In genomic region chr10:66931505-66931904, GRCm38 (mm10) we compare ENCODE assay signal across 10 mouse cellular contexts.
DNase-seq lines count a peak whose midpoint lies in the region; ATAC-seq and TF ChIP-seq lines count a peak whose summit lies in the region.
"Had no signal": no experiment of that assay in that cellular context is flagged by ENCODE, and none has a peak within 500 bp of the region (broad histone marks: within the 10 kb centered on the region; RNA-seq: fewer than 3 reads in every experiment).

No protein-coding gene starts in this region.

- 65% methylated on average over 7 of the region's 7 CpGs for WGBS in kidney, adult 2 months
- 75% methylated on average over 7 of the region's 7 CpGs for WGBS in kidney, embryonic 15.5 days

- no peak overlapping the region for H3K27ac ChIP-seq in kidney, adult 2 months (ENCODE audit: insufficient read depth, low read depth, low read length)
- H3K27ac ChIP-seq in kidney, embryonic 15.5 days = no peak overlapping the region
- H3K27ac ChIP-seq: hindbrain, embryonic 13.5 days; limb, embryonic 13.5 days had no signal

- H3K4me1 ChIP-seq in kidney, adult 2 months (ENCODE audit: control insufficient read depth, insufficient read depth, low read length) = peaks cover 7% of the 10 kb centered on the region
- 0 out of 2 replicates have a peak, but pooled peaks cover 10% of the 10 kb centered on the region for H3K4me1 ChIP-seq in kidney, embryonic 15.5 days
- H3K4me1 ChIP-seq: hindbrain, embryonic 13.5 days had no signal

- no peaks in the 10 kb centered on the region for H3K27me3 ChIP-seq in kidney, adult 2 months (replicated peaks; ENCODE audit: control insufficient read depth, insufficient read depth, low read length)
- H3K27me3 ChIP-seq in kidney, embryonic 15.5 days = no peaks in the 10 kb centered on the region
- H3K27me3 ChIP-seq: hindbrain, embryonic 13.5 days; limb, embryonic 13.5 days had no signal

- TF ChIP-seq POLR2A in kidney, adult 2 months (IDR thresholded peaks at IDR 0.05; ENCODE audit: low read depth, low read length) = no peak

- no peaks in the 10 kb centered on the region for H3K36me3 ChIP-seq in kidney, adult 2 months (ENCODE audit: control insufficient read depth, insufficient read depth, low read length)
- H3K36me3 ChIP-seq in kidney, embryonic 15.5 days = no peaks in the 10 kb centered on the region
- H3K36me3 ChIP-seq: hindbrain, embryonic 13.5 days; limb, embryonic 13.5 days had no signal

- peak; percentile 85 for DNase-seq in kidney, adult 2 months
- peak; percentile 52 for DNase-seq in gastrocnemius, postnatal 10 days
- DNase-seq in heart, postnatal 4 days = peak; percentile 86
- DNase-seq in urinary bladder, adult 2 months (ENCODE audit: low spot score) = no peak
- no peak for DNase-seq in right cerebral cortex, adult 2 months (ENCODE audit: low spot score in 2 of 2)
- DNase-seq: cerebellum, adult 18-20 months had no signal

- H3K4me2 ChIP-seq in kidney, embryonic 15.5 days = no peak overlapping the region
- H3K4me2 ChIP-seq: hindbrain, embryonic 13.5 days; limb, embryonic 13.5 days had no signal

- no peak for TF ChIP-seq CTCF in kidney, adult 2 months (conservative IDR thresholded peaks at IDR 0.05; ENCODE audit: insufficient read depth, insufficient read length, low read depth, low read length)

- ATAC-seq in kidney, embryonic 15.5 days (replicated peaks; ENCODE audit: low FRiP score) = no peak
- peak; percentile 32; the same call in 1 of the 2 replicates for ATAC-seq in megakaryocyte, adult 5-6 weeks (ENCODE audit: poor library complexity, severe bottlenecking)

- H3K9me3 ChIP-seq in kidney, embryonic 15.5 days (replicated peaks) = no peaks in the 10 kb centered on the region
- H3K9me3 ChIP-seq: hindbrain, embryonic 13.5 days; limb, embryonic 13.5 days had no signal

- H3K4me3 ChIP-seq in kidney, adult 2 months (ENCODE audit: insufficient read depth, low read depth, low read length) = no peak overlapping the region
- H3K4me3 ChIP-seq in kidney, embryonic 15.5 days (replicated peaks) = no peak overlapping the region
- H3K4me3 ChIP-seq: hindbrain, embryonic 13.5 days; limb, embryonic 13.5 days had no signal

- no peak overlapping the region for H3K9ac ChIP-seq in kidney, embryonic 15.5 days
- H3K9ac ChIP-seq: hindbrain, embryonic 13.5 days; limb, embryonic 13.5 days had no signal

Comparison
In these comparisons a context has a peak if more than half of its experiments do, and no peak if none do; other contexts are left out.
1. DNase-seq: peak in kidney, adult 2 months (single experiment), gastrocnemius, postnatal 10 days (single experiment) and heart, postnatal 4 days (single experiment); none in urinary bladder, adult 2 months (single experiment) and right cerebral cortex, adult 2 months (0 of 2).